Mouse (Mus musculus) testis, adult 2 months (tissue): ENCODE results near the gene Anapc4.

Experiments used
- CTCF ChIP-seq: fragments of 200-500 bp; IDR thresholded peaks from 2 replicates; pipeline ENCODE4 v1.5.1; 2012; ENCODE audit warnings: low read depth, mild to moderate bottlenecking, inconsistent platforms, low read length, moderate library complexity; ENCODE audit not compliant: control insufficient read depth, insufficient read depth, insufficient replicate concordance
- POLR2A ChIP-seq: fragments of 200-500 bp; IDR thresholded peaks from 2 replicates; pipeline ENCODE4 v1.6.1; 2012; ENCODE audit warnings: low read depth, mild to moderate bottlenecking, inconsistent platforms, low read length, moderate library complexity; ENCODE audit not compliant: control insufficient read depth

DNA sequence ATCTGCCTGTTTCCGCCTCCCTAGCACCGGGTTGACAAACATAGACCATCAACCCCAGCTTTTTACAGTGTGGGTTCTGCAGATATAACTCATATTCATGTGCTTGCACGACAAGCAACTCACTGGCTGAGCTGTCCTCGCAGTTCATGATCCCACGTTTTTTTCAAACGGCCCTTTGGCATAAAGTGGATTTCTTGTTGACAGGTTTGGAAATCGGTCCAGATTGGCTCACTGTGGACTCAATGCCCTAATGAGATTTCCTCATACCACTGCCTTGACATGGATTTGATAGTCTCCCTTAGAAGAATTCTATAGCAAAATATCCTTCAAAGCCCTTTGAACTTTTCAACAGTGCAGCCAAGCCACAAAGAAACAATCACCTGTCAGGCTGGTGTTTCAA lies 79.9 kb downstream of the Anapc4 start:
- TF ChIP-seq POLR2A, result no peak
- no peak for TF ChIP-seq CTCF
